Mouse (Mus musculus) midbrain, postnatal 0 days (tissue): ENCODE measurements around the gene Upf3a. TPM values are rescaled to one million over a fixed set of nuclear protein-coding genes. Genes with fewer than 3 reads are reported as not detected.
A peak's percentile ranks its signal among the peaks of the same experiment; 100 is the strongest.
"Not testable (repeated sequence)": the region's sequence is repeated elsewhere in the genome, so short reads cannot be mapped to it uniquely, and the experiment has no call there.

Experiments used
- ATAC-seq: fragments of 200-750 bp; cut with Nextera tagmentation; 2 replicates; pipeline ENCODE4 v1.8.0; 2017; ENCODE audit warnings: moderate number of reproducible peaks, mild to moderate bottlenecking, moderate TSS enrichment, moderate library complexity; ENCODE audit not compliant: low FRiP score
- DNase-seq: peaks from one replicate; pipeline ENCODE4 v3.0.0-alpha.2; 2015; ENCODE audit warnings: low spot score
- H3K27ac ChIP-seq: fragments of 300-500 bp; sonication (generic); 2 replicates; pipeline ENCODE4 v1.5.1; 2014; ENCODE audit warnings: low read depth, mild to moderate bottlenecking, low read length, mixed read lengths
- H3K27me3 ChIP-seq: fragments of 300-500 bp; sonication (generic); 2 replicates; pipeline ENCODE4 v1.6.1; 2014; ENCODE audit warnings: low read length, control low read depth, mixed read lengths; ENCODE audit not compliant: insufficient read depth
- H3K36me3 ChIP-seq: fragments of 300-500 bp; sonication (generic); 2 replicates; pipeline ENCODE4 v1.6.1; 2014; ENCODE audit warnings: low read length, control low read depth, mixed read lengths; ENCODE audit not compliant: insufficient read depth
- H3K4me1 ChIP-seq: fragments of 300-500 bp; sonication (generic); 2 replicates; pipeline ENCODE4 v1.6.1; 2014; ENCODE audit warnings: mild to moderate bottlenecking, control low read depth, antibody characterized with exemption, low read length, mixed read lengths; ENCODE audit not compliant: insufficient read depth
- H3K4me2 ChIP-seq: fragments of 300-500 bp; sonication (generic); 2 replicates; pipeline ENCODE4 v1.6.1; 2014; ENCODE audit warnings: low read depth, mild to moderate bottlenecking, low read length, mixed read lengths; ENCODE audit not compliant: poor library complexity, severe bottlenecking
- H3K4me3 ChIP-seq: fragments of 300-500 bp; sonication (generic); 2 replicates; pipeline ENCODE4 v1.5.1; 2014; ENCODE audit warnings: low read depth, mild to moderate bottlenecking, low read length, moderate library complexity
- H3K9ac ChIP-seq: fragments of 300-500 bp; sonication (generic); replicated peaks from 2 replicates; pipeline ENCODE4 v1.6.1; 2014; ENCODE audit warnings: mild to moderate bottlenecking, low read length, moderate library complexity, mixed read lengths; ENCODE audit not compliant: poor library complexity, severe bottlenecking
- H3K9me3 ChIP-seq: fragments of 300-500 bp; sonication (generic); 2 replicates; pipeline ENCODE4 v1.6.1; 2016; ENCODE audit warnings: low read length, control low read depth
- CTCF ChIP-seq: IDR thresholded peaks from 2 replicates; pipeline ENCODE4 v1.5.1; 2016; ENCODE audit warnings: antibody characterized with exemption, mild to moderate bottlenecking
- WGBS: fragments of 180-500 bp; shearing (Covaris S2); extraction: QIAGEN DNeasy Blood & Tissue Kit; methylation state at CpG from one replicate; pipeline ENCODE4 v1.1.7; 2014; 5-methylcytosine and 5-hydroxymethylcytosine counted together
- polyA plus RNA-seq: library from polyadenylated mRNA; unstranded; fragments of >200 nt; fragmentation: Nextera tagmentation; extraction: Ambion mirVana; gene quantifications from 2 replicates; pipeline ENCODE4 v1.2.1, GENCODE M21; 2015
- total RNA-seq: library from RNA; depleted of rRNA; stranded (reverse); fragments of >200 nt; gene quantifications from 2 replicates; pipeline ENCODE4 v1.2.3, GENCODE M21; 2014; rRNA removed

Gene Upf3a
- total RNA-seq (15.2 and 19.7 TPM in 2 replicates), polyA plus RNA-seq (44.0 and 44.6 TPM in 2 replicates)

- Histone ChIP-seq H3K36me3 (peaks cover 22% of the 10 kb centered on the region), H3K9me3 (no peaks in the 10 kb centered on the region), H3K4me2 (peak within 1 kb of the TSS; percentile 75), H3K9ac (peak within 1 kb of the TSS; percentile 67), H3K27me3 (no peaks in the 10 kb centered on the region), H3K4me3 (peak within 1 kb of the TSS; percentile 44), H3K4me1 (no peaks in the 10 kb centered on the region), H3K27ac (peak within 1 kb of the TSS; percentile 92)
- peak; percentile 96 for ATAC-seq
- TF ChIP-seq CTCF: peak; percentile 88
- DNase-seq: peak; percentile 96
- under 1% methylated on average over 45 of the region's 47 CpGs for WGBS
Measured at GRCm38 (mm10) chr8:13785250-13785763, at the start of gene Upf3a. TSS of gene Upf3a (plus strand) at chr8:13785615.

GRCm38 (mm10) chr8:13740323-13740770 lies 45.1 kb upstream of the Upf3a start:
- Histone ChIP-seq H3K4me2 (no peak overlapping the region), H3K27ac (no peak overlapping the region), H3K9ac (no peak overlapping the region), H3K4me1 (no peaks in the 10 kb centered on the region), H3K9me3 (no peaks in the 10 kb centered on the region), H3K4me3 (no peak overlapping the region), H3K36me3 (no peaks in the 10 kb centered on the region), H3K27me3 (no peaks in the 10 kb centered on the region)
- WGBS: 59% methylated on average over 6 of the region's 6 CpGs
- DNase-seq: no peak
- no peak for TF ChIP-seq CTCF
- no peak for ATAC-seq

DNA sequence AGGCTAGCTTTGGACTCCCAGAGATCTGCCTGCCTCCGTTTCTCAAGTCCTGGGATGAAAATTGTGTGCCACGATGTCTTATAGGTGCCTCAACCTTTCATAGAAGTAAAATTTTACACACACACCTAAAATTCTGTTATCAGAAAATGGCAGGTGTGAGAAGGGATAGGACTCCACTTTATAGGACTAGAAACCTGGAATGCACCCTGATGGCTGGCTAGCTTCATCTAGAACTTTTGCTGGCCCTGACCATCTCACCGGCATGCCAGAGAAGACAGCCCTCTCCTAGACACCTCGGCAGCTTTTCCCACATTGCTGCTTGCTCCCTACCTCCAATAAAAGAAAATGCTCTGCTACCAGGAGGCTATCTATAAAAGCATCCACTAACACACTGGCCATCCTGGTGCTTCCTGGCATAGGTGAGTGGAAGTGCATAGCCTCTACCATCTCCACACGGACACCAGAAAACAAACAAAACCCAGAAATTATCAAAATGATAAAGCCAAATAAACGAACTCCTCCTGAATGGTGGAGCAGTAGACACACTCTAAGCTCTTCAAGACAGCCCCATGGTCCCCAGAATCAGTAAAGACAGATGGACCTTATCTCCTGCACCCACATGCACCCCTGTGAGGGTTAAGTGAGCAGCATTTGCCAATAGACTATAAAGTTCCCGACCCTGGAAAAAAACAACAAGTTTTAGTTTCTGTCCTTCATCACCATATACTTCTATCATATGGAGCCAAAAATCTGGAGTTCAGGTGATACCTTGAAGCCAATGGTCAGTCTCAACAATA lies 44.4 kb upstream of the Upf3a start:
- Histone ChIP-seq H3K27me3 (no peaks in the 10 kb centered on the region), H3K4me2 (no peak overlapping the region), H3K27ac (no peak overlapping the region), H3K4me1 (no peaks in the 10 kb centered on the region), H3K9ac (no peak overlapping the region), H3K9me3 (no peaks in the 10 kb centered on the region), H3K4me3 (no peak overlapping the region), H3K36me3 (no peaks in the 10 kb centered on the region)
- ATAC-seq (no peak), DNase-seq (no peak)
- 85% methylated on average over 7 of the region's 7 CpGs for WGBS
- TF ChIP-seq CTCF: no peak

DNA sequence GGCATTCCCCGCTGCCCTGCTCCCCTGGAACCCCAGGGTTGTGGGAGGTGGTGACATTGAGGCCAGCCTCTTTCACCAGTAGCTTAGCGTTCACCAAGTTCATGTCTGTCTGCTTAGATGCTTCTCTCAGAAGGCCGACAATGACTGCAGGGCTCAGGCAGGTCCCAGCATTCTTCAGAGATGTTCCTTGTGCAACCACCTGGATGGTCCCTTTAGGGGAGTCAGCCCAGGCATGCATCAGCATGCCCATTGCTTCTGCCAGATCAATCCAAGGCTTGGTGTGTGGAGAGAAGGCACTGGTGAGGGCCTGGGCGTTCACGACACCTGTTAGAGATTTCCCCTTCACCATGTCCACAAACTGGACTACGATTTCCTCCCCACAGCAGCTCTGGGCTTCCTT lies 39.2 kb upstream of the Upf3a start:
- not testable (repeated sequence) for H3K4me3 ChIP-seq, H3K9me3 ChIP-seq, H3K36me3 ChIP-seq, H3K27me3 ChIP-seq, H3K27ac ChIP-seq, DNase-seq, H3K9ac ChIP-seq, ATAC-seq, H3K4me2 ChIP-seq, H3K4me1 ChIP-seq
- WGBS: 95% methylated on average over 5 of the region's 6 CpGs

GRCm38 (mm10) chr8:13747626-13748025 lies 37.8 kb upstream of the Upf3a start:
- H3K4me1 ChIP-seq: no peaks in the 10 kb centered on the region
- TF ChIP-seq CTCF: no peak
- 36% methylated on average over 3 of the region's 3 CpGs for WGBS
- DNase-seq (no peak), ATAC-seq (no peak)
- no peak overlapping the region for H3K27ac ChIP-seq
- H3K9ac ChIP-seq: no peak overlapping the region
- no peaks in the 10 kb centered on the region for H3K9me3 ChIP-seq
- no peaks in the 10 kb centered on the region for H3K36me3 ChIP-seq
- H3K4me3 ChIP-seq: no peak overlapping the region
- no peaks in the 10 kb centered on the region for H3K27me3 ChIP-seq
- H3K4me2 ChIP-seq: no peak overlapping the region

- no peaks in the 10 kb centered on the region for H3K9me3 ChIP-seq
- no peak overlapping the region for H3K27ac ChIP-seq
- TF ChIP-seq CTCF: peak; percentile 85
- WGBS: 32% methylated on average over 2 of the region's 2 CpGs
- H3K4me2 ChIP-seq: no peak overlapping the region
- peaks cover under 1% of the 10 kb centered on the region; the same call in 1 of the 2 replicates for H3K4me1 ChIP-seq
- H3K9ac ChIP-seq: no peak overlapping the region
- no peaks in the 10 kb centered on the region for H3K27me3 ChIP-seq
- ATAC-seq (no peak), DNase-seq (peak; percentile 86)
- H3K4me3 ChIP-seq: no peak overlapping the region
- no peaks in the 10 kb centered on the region for H3K36me3 ChIP-seq
Measured at GRCm38 (mm10) chr8:13753680-13754079, 31.7 kb upstream of the Upf3a start.
